Mouse (Mus musculus) intestine, postnatal 0 days (tissue): ENCODE data around the gene Kti12. TPM values are rescaled to one million over a fixed set of nuclear protein-coding genes. Genes with fewer than 3 reads are reported as not detected.

Source experiments
- ATAC-seq: fragments of 200-750 bp; cut with Nextera tagmentation; 2 replicates; pipeline ENCODE4 v1.8.0; 2017; ENCODE audit warnings: mild to moderate bottlenecking, moderate TSS enrichment, moderate library complexity
- H3K27ac ChIP-seq: fragments of 300-500 bp; sonication (generic); 2 replicates; pipeline ENCODE4 v1.5.1; 2014; ENCODE audit warnings: mild to moderate bottlenecking, low read depth, low read length, moderate library complexity
- H3K27me3 ChIP-seq: fragments of 300-500 bp; sonication (generic); replicated peaks from 2 replicates; pipeline ENCODE4 v1.6.1; 2014; ENCODE audit warnings: low read length, mixed read lengths; ENCODE audit not compliant: control insufficient read depth, insufficient read depth
- H3K36me3 ChIP-seq: fragments of 300-500 bp; sonication (generic); 2 replicates; pipeline ENCODE4 v1.6.1; 2014; ENCODE audit warnings: mild to moderate bottlenecking, moderate library complexity; ENCODE audit not compliant: control insufficient read depth, insufficient read depth
- H3K4me1 ChIP-seq: fragments of 300-500 bp; sonication (generic); replicated peaks from 2 replicates; pipeline ENCODE4 v1.6.1; 2014; ENCODE audit warnings: antibody characterized with exemption, low read length, mixed read lengths; ENCODE audit not compliant: control insufficient read depth, insufficient read depth
- H3K4me2 ChIP-seq: fragments of 300-500 bp; sonication (generic); replicated peaks from 2 replicates; pipeline ENCODE4 v1.6.1; 2014; ENCODE audit warnings: low read depth, mild to moderate bottlenecking, moderate library complexity
- H3K4me3 ChIP-seq: fragments of 300-500 bp; sonication (generic); 2 replicates; pipeline ENCODE4 v1.5.1; 2014; ENCODE audit warnings: low read depth, low read length
- H3K9ac ChIP-seq: fragments of 300-500 bp; sonication (generic); 2 replicates; pipeline ENCODE4 v1.6.1; 2014; ENCODE audit warnings: mild to moderate bottlenecking, low read depth, low read length
- H3K9me3 ChIP-seq: fragments of 300-500 bp; sonication (generic); 2 replicates; pipeline ENCODE4 v1.6.1; 2016; ENCODE audit warnings: mixed run types; ENCODE audit not compliant: control insufficient read depth
- CTCF ChIP-seq: sonication (generic); IDR thresholded peaks from 2 replicates; pipeline ENCODE4 v1.5.1; 2016; ENCODE audit warnings: low read depth, mild to moderate bottlenecking, control low read depth, antibody characterized with exemption, moderate library complexity
- WGBS: fragments of 180-500 bp; shearing (Covaris S2); extraction: QIAGEN DNeasy Blood & Tissue Kit; methylation state at CpG from one replicate; pipeline ENCODE4 v1.1.7; 2014; 5-methylcytosine and 5-hydroxymethylcytosine counted together
- polyA plus RNA-seq: library from polyadenylated mRNA; unstranded; fragments of >200 nt; fragmentation: Nextera tagmentation; extraction: Ambion mirVana; gene quantifications from 2 replicates; pipeline ENCODE4 v1.2.1, GENCODE M21; 2015

Kti12 gene
- polyA plus RNA-seq, 1 experiment from 2014 or later: 20.4 TPM

- peaks cover 56% of the 10 kb centered on the region for H3K36me3 ChIP-seq
- no peak overlapping the region for H3K4me3 ChIP-seq
- H3K4me2 ChIP-seq: no peak overlapping the region
- no peak overlapping the region for H3K9ac ChIP-seq
- no peak overlapping the region for H3K27ac ChIP-seq
- 78% methylated on average over 1 of the region's 1 CpGs for WGBS
- TF ChIP-seq CTCF: no peak
- ATAC-seq: no peak
- H3K9me3 ChIP-seq: no peaks in the 10 kb centered on the region
- H3K27me3 ChIP-seq: no peaks in the 10 kb centered on the region
- H3K4me1 ChIP-seq: no peaks in the 10 kb centered on the region
Measured at GRCm38 (mm10) chr4:108826096-108826495, 21.5 kb upstream of the Kti12 start.

GRCm38 (mm10) chr4:108826643-108827042 is 20.9 kb upstream of the Kti12 start:
- Histone ChIP-seq H3K27me3 (no peaks in the 10 kb centered on the region), H3K9ac (no peak overlapping the region), H3K9me3 (no peaks in the 10 kb centered on the region), H3K4me1 (no peaks in the 10 kb centered on the region), H3K36me3 (peaks cover 51% of the 10 kb centered on the region), H3K4me3 (no peak overlapping the region), H3K27ac (no peak overlapping the region), H3K4me2 (no peak overlapping the region)
- no peak for TF ChIP-seq CTCF
- ATAC-seq: no peak
- 86% methylated on average over 2 of the region's 2 CpGs for WGBS

DNA sequence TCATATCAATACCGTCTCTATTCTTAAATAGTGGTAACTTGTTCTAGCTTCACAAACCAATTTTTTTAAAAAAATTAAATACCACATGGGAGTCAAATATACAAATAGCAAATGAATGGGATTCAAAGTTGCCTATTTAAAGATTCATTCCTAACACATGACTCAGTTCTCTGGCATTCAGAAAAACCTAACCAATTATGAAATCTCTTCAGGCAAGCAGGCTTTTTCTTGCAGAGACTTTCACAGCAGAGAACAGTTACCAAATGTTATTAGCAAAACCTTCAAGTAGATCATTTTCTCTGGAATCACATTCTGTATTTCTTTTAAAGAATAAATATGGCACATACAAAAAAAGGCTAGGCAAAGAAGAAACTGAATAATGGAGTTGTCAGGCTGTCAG is 16.9 kb upstream of the Kti12 start:
- Histone ChIP-seq H3K9me3 (no peaks in the 10 kb centered on the region), H3K27ac (no peak overlapping the region), H3K36me3 (peaks cover 24% of the 10 kb centered on the region), H3K9ac (no peak overlapping the region), H3K27me3 (no peaks in the 10 kb centered on the region), H3K4me1 (no peaks in the 10 kb centered on the region), H3K4me3 (no peak overlapping the region), H3K4me2 (no peak overlapping the region)
- ATAC-seq: no peak
- TF ChIP-seq CTCF: no peak
- WGBS: 71% methylated on average over 1 of the region's 1 CpGs

DNA sequence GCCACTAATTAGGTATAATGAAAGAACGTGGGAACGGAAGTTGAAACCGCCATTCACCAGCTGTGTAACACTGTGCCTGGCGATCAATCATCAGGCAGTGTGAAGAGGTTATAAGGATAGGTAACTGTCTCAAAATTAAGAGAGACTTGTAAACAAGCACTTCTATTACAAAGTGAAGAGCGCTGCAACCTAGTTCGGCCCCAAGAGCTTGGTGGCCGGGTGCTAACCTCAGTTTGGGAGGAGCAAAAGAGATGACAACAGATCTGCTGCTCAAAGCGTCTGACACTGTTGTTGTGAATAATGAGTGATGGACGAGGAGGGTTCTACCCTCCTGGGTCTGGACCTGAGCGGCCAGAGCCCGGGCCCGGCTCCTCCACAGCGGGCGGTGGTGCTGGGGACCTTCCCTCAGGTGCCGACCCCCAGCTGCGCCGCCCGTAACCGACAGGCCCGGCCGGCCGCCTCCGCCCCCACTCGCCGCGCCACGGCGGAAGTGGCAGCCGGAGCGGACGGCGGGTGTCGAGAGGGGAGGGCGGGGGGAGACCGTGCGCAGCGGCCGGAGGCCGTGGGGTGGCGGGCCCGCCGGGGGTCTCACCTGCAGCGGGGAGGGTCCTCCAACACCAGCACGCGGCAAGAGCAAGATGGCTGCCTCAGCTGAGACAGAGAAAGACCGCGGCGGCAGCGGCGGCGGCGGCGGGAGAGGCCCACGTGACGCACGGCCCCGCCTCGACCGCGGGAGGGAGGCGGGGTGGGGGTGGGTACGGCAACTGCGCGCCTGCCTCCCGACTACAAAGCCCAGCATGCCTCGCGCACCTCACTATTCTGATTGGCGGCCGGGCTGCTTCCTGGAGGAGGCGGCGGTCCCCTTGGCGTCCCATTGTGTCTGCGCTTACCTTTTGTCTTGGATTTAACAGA is 14.4 kb upstream of the Kti12 start, which contains the start of gene Btf3l4:
Gene Btf3l4 (minus strand): TSS at position 699 of the 912 bp plus-strand sequence.
- Histone ChIP-seq H3K27me3 (no peaks in the 10 kb centered on the region), H3K9ac (peak within 1 kb of the TSS; percentile 96), H3K36me3 (peaks cover 10% of the 10 kb centered on the region; the same call in 1 of the 2 replicates), H3K4me1 (no peaks in the 10 kb centered on the region), H3K27ac (peak within 1 kb of the TSS; percentile 92), H3K4me3 (peak within 1 kb of the TSS; percentile 99), H3K4me2 (peak within 1 kb of the TSS; percentile 73), H3K9me3 (no peaks in the 10 kb centered on the region)
- WGBS: under 1% methylated on average over 46 of the region's 73 CpGs
- peak; percentile 94 for ATAC-seq
- TF ChIP-seq CTCF: no peak

- H3K9ac ChIP-seq: peak overlapping the region; percentile 96
- no peaks in the 10 kb centered on the region for H3K9me3 ChIP-seq
- 0% methylated on average over 6 of the region's 6 CpGs for WGBS
- ATAC-seq: peak; percentile 73
- peak overlapping the region; percentile 91 for H3K27ac ChIP-seq
- no peaks in the 10 kb centered on the region for H3K4me1 ChIP-seq
- peak overlapping the region; percentile 99 for H3K4me3 ChIP-seq
- no peak for TF ChIP-seq CTCF
- H3K36me3 ChIP-seq: peaks cover 9% of the 10 kb centered on the region; the same call in 1 of the 2 replicates
- H3K27me3 ChIP-seq: no peaks in the 10 kb centered on the region
- peak overlapping the region; percentile 73 for H3K4me2 ChIP-seq
Measured at GRCm38 (mm10) chr4:108833828-108834114, 13.8 kb upstream of the Kti12 start.

- Histone ChIP-seq H3K27ac (peak within 1 kb of the TSS; percentile 92), H3K9me3 (no peaks in the 10 kb centered on the region), H3K4me2 (peak within 1 kb of the TSS; percentile 73), H3K4me3 (peak within 1 kb of the TSS; percentile 99), H3K36me3 (peaks cover 6% of the 10 kb centered on the region; the same call in 1 of the 2 replicates), H3K9ac (peak within 1 kb of the TSS; percentile 96), H3K4me1 (no peaks in the 10 kb centered on the region), H3K27me3 (no peaks in the 10 kb centered on the region)
- under 1% methylated on average over 34 of the region's 34 CpGs for WGBS
- ATAC-seq: peak; percentile 74
- TF ChIP-seq CTCF: peak; percentile 34; the same call in 1 of the 2 replicates
Measured at GRCm38 (mm10) chr4:108834115-108834970, 13.2 kb upstream of the Kti12 start, which contains the start of gene Txndc12. Gene Txndc12 (plus strand): TSS chr4:108834601.
